Mouse (Mus musculus) adrenal gland, adult (tissue): ENCODE results near the gene Ccndbp1.
"Not testable (repeated sequence)": the region's sequence is repeated elsewhere in the genome, so short reads cannot be mapped to it uniquely, and the experiment has no call there.

Experiments used
- DNase-seq, 2 experiments: peaks; one replicate each; pipeline ENCODE4 v3.0.0; 2022 to 2023; ENCODE audit warnings: low spot score in 1 of 2; ENCODE audit not compliant: inconsistent age in 2 of 2

Ccndbp1 gene

GRCm38 (mm10) chr2:121007925-121008663, at the start of gene Ccndbp1:
Gene Ccndbp1, plus strand, starts transcription at chr2:121008403.
- peak; percentile 93 to 98 for DNase-seq

DNA sequence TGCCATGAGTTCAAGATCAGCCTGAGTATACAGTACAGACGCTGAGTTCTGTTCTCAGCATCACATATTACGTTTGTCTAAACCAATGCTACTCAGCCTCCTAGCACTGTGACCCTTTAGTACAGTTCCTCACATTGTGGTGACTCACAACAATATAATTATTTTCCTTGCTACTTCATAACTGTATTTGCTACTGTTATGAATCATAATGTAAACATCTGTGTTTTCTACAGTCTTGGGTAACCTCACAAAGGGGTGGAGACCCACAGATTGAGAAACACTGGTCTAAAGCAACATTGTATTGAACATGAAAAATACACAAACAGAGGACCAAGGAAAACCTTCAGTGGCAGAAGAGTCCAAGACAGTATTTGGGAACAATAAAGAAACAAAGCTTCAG, 48.8 kb upstream of the Ccndbp1 start:
- no peak for DNase-seq

DNA sequence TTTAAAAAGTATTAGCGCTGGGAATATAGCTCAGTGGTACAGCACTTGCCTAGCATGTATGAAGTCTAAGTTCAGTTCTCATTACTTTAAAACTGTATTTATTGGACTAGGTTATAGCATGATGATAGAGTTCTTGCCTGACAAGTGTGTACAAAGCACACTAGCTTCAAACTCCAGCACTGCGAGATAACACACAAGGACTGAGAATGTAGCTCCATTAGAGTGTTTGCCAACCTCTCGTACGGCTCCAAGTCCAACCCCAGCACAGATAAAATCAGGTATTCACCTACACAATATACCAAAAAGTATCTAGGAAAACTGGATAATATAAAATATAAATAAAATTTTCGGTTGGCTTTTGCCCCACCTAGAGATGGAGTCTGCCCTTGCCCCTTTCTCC, 48.4 kb upstream of the Ccndbp1 start:
- no peak for DNase-seq

GRCm38 (mm10) chr2:120960261-120960660, 47.9 kb upstream of the Ccndbp1 start:
- no peak for DNase-seq

DNA sequence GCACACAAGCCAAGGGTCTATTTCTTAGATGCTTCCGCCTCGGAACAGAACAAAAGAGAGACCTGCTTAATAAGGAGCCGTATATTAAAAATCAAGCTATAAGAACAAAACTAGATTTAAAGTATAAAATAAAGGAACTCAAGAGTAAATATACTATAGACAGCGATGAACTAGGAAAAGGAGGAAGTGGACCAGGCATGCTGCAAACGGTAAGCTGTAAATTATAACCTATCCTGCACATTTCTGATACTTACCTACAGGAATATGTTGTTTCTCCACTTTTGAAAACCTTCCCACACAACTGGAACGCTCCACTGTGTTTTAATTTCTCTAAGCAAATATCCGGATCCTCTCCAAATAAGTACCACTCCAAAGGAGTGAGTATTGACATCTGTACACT, 45.1 kb upstream of the Ccndbp1 start:
- no peak for DNase-seq

- no peak for DNase-seq
Measured at GRCm38 (mm10) chr2:120965486-120965885, 42.7 kb upstream of the Ccndbp1 start.

GRCm38 (mm10) chr2:120970045-120970539, 38.1 kb upstream of the Ccndbp1 start:
- peak in 1 of 2 experiments; percentile 33 for DNase-seq

- DNase-seq: peak; percentile 90 to 94
Measured at GRCm38 (mm10) chr2:120970559-120971080, 37.6 kb upstream of the Ccndbp1 start, which contains the start of gene Ubr1. Gene Ubr1, minus strand, starts transcription at chr2:120970715.

- DNase-seq: no peak
Measured at GRCm38 (mm10) chr2:120971766-120972165, 36.4 kb upstream of the Ccndbp1 start.

GRCm38 (mm10) chr2:120972257-120972656, 35.9 kb upstream of the Ccndbp1 start:
- DNase-seq: not testable (repeated sequence)

- peak in 1 of 2 experiments; percentile 38 for DNase-seq
Measured at GRCm38 (mm10) chr2:120972964-120973363, 35.2 kb upstream of the Ccndbp1 start.

- DNase-seq: peak in 1 of 2 experiments; percentile 42
Measured at GRCm38 (mm10) chr2:120976308-120976707, 31.9 kb upstream of the Ccndbp1 start.

GRCm38 (mm10) chr2:120976990-120977925, 30.9 kb upstream of the Ccndbp1 start, which contains the start of gene Tmem62:
Gene Tmem62, plus strand, starts transcription at chr2:120977017.
- peak; percentile 80 to 94 for DNase-seq

DNA sequence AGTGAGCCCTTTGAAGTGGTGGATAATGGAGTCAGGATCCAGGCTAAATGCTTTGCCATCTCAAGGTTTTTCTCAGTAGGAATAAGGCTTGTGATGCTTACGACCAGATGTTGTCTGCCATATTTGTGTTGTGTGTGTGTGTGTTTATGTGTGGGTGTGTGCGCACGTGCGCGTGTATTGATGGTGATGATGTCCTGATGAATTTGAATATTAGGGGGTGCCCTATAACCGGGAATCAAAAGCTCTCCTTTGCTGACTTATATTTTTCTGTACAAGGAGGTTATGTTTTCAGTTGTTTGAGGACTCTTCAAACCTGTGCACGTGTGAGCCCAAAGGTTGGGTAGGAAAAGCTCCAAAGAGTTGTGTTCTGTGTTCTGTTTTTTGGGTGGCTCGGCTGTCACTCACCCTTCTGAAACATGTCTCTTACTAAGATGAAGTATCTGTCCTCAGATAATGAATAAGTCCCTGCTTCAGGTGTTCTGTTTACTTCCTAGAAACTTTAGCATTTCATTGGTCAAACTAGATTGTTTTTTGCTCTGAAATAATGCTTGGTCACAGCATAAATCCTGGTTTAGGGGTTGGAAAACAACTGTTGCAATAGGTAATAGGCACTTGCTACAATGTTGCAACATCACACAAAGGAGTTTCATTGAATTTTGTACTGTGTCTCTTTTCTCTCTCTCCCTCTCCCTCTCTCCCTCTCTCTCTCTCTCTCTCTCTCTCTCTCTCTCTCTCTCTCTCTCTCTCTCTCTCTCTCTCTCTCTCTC, 30.1 kb upstream of the Ccndbp1 start:
- DNase-seq: peak in 1 of 2 experiments; percentile 32

DNA sequence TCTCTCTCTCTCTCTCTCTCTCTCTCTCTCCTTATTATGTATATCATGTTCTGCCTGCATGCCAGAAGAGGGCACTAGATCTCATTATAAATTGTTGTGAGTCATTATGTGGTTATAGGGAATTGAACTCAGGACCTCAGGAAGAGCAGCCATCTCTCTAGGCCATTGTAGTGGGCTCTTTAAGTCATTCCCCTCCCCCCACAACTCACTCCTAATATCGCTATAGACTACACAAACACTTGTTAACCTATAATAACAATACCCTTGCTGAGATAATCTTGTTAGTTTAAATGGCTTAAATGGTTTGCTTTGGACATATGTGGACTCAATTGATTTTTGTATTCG, 29.5 kb upstream of the Ccndbp1 start:
- peak in 1 of 2 experiments; percentile 32 for DNase-seq

DNA sequence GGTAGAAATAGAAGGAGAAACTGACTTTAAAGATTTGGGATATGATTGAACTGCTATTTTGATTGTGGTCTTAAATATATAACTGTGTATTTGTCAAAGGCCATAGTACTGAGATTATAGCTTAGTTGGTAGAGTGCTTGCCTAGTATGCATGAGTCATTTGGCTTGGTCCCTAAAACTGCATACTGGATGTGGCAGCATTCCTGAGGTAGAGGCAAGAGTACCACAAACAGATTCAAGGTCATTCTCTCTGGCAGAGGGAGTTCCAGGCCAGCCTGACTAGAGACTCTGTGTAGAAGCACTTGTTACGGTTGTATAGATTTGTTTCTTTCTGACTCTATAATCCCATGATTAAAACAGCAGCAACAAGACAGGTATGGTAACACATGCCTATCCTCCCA, 28.4 kb upstream of the Ccndbp1 start:
- peak; percentile 26 to 60 for DNase-seq

GRCm38 (mm10) chr2:120980861-120981260, 27.3 kb upstream of the Ccndbp1 start:
- no peak for DNase-seq

- no peak for DNase-seq
Measured at GRCm38 (mm10) chr2:120983611-120984010, 24.6 kb upstream of the Ccndbp1 start.

DNA sequence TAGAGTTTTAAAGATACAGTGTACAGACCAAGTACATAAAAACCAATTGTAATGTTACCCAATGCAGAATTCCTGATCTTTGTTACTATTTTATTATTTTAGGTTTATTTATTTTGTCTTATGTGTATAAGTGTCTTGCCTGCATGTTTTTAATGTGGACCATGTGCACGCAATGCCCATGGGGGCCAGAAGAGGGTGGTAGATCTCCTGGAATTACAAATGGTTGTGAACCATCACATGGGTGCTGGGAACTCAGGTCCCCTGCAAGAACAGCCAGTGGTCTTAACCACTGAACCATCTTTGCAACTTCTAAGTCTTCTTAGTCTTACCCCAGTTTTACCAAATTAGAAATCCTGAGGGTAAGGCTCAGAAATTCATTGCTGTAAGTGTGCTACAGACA, 23.0 kb upstream of the Ccndbp1 start:
- no peak for DNase-seq

DNA sequence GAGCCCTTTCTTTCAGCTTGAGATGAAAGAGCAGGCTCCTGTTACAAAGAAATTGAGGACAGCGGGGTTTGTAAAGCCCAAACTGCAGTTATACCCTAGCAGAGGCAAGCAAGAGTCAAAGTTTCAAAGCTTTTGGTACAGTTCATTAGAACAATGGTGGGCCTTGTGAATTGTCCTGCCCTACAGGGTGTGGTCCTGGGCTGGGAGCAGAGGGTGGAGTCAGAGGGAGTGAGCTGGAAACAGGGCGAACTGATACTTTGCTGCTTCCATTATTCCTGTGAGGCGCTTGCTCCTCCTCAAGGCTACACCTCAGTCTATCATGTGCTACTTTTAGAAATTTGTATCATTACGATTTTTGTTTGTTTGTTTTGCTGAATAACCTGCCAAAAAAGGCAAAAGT, 17.0 kb upstream of the Ccndbp1 start:
- DNase-seq: no peak

- DNase-seq: not testable (repeated sequence)
Measured at GRCm38 (mm10) chr2:120996607-120997006, 11.6 kb upstream of the Ccndbp1 start.
